Mouse (Mus musculus) E14TG2a.4 (cell line): ENCODE results near the gene Dnah12.

Source experiments
- CTCF ChIP-seq: conservative IDR thresholded peaks from 2 replicates; pipeline ENCODE4 v1.5.1; 2014; ENCODE audit warnings: low read length
- NANOG ChIP-seq: IDR thresholded peaks from 2 replicates; pipeline ENCODE4 v1.6.1; 2014; ENCODE audit warnings: borderline replicate concordance, low read length, mixed read lengths
- POU5F1 ChIP-seq: IDR thresholded peaks from 2 replicates; pipeline ENCODE4 v1.6.1; 2014; ENCODE audit warnings: low read length, borderline replicate concordance

GRCm38 (mm10) chr14:26805500-26805899 lies 112.4 kb downstream of the Dnah12 start:
- TF ChIP-seq CTCF (no peak), POU5F1 (no peak), NANOG (no peak)
